Mouse (Mus musculus) cerebellum, adult (tissue): Measurements from ENCODE around the gene P2rx6.
"Not testable (repeated sequence)": the region's sequence is repeated elsewhere in the genome, so short reads cannot be mapped to it uniquely, and the experiment has no call there.

ENCODE experiments used
- ATAC-seq: cut with Nextera tagmentation; 2 replicates; pipeline ENCODE4 v1.9.2; 2017; ENCODE audit warnings: mild to moderate bottlenecking, moderate library complexity, mixed read lengths; ENCODE audit not compliant: insufficient number of reproducible peaks, low FRiP score, low TSS enrichment

P2rx6 gene

GRCm38 (mm10) chr16:17561751-17562208 is at the start of gene P2rx6:
P2rx6 (plus strand) TSS chr16:17561885.
- no peak for ATAC-seq

- ATAC-seq, result no peak
These were observed 42.8 kb upstream of the P2rx6 start for GRCm38 (mm10) chr16:17518910-17519309.

GRCm38 (mm10) chr16:17524156-17524555 is 37.5 kb upstream of the P2rx6 start:
- no peak for ATAC-seq

GRCm38 (mm10) chr16:17525524-17525923 is 36.2 kb upstream of the P2rx6 start:
- ATAC-seq, result no peak

- no peak for ATAC-seq
These were observed 35.5 kb upstream of the P2rx6 start for GRCm38 (mm10) chr16:17526223-17526622.

- no peak for ATAC-seq
These were observed 34.1 kb upstream of the P2rx6 start for GRCm38 (mm10) chr16:17527606-17528005.

- no peak for ATAC-seq
These were observed 33.4 kb upstream of the P2rx6 start for GRCm38 (mm10) chr16:17528276-17528675.

- ATAC-seq, result no peak
These were observed 31.6 kb upstream of the P2rx6 start for GRCm38 (mm10) chr16:17529981-17530586.

GRCm38 (mm10) chr16:17530640-17531288 is 30.9 kb upstream of the P2rx6 start, which contains the start of gene Thap7:
Thap7 (minus strand) TSS chr16:17531136.
- peak; percentile 90 for ATAC-seq

- no peak for ATAC-seq
These were observed 29.4 kb upstream of the P2rx6 start for GRCm38 (mm10) chr16:17532271-17532670.

GRCm38 (mm10) chr16:17532676-17533329 is 28.9 kb upstream of the P2rx6 start:
- ATAC-seq, result no peak

- no peak for ATAC-seq
These were observed 25.1 kb upstream of the P2rx6 start for GRCm38 (mm10) chr16:17536584-17536983.

GRCm38 (mm10) chr16:17542632-17543031 is 19.1 kb upstream of the P2rx6 start:
- no peak for ATAC-seq

GRCm38 (mm10) chr16:17552837-17553236 is 8.8 kb upstream of the P2rx6 start:
- no peak for ATAC-seq

GRCm38 (mm10) chr16:17553910-17554685 is 7.6 kb upstream of the P2rx6 start:
- ATAC-seq, result no peak

GRCm38 (mm10) chr16:17554702-17555101 is 7.0 kb upstream of the P2rx6 start:
- not testable (repeated sequence) for ATAC-seq

- ATAC-seq, result no peak
These were observed 5.5 kb upstream of the P2rx6 start for GRCm38 (mm10) chr16:17556180-17556579.

GRCm38 (mm10) chr16:17556907-17557306 is 4.8 kb upstream of the P2rx6 start:
- no peak for ATAC-seq

GRCm38 (mm10) chr16:17557947-17558480 is 3.7 kb upstream of the P2rx6 start:
- ATAC-seq, result peak; percentile 67; the same call in 1 of the 2 replicates

- ATAC-seq, result no peak
These were observed 2.9 kb upstream of the P2rx6 start for GRCm38 (mm10) chr16:17558811-17559210.
